Mouse (Mus musculus): ENCODE results near the gene Fbxl7.

DNA sequence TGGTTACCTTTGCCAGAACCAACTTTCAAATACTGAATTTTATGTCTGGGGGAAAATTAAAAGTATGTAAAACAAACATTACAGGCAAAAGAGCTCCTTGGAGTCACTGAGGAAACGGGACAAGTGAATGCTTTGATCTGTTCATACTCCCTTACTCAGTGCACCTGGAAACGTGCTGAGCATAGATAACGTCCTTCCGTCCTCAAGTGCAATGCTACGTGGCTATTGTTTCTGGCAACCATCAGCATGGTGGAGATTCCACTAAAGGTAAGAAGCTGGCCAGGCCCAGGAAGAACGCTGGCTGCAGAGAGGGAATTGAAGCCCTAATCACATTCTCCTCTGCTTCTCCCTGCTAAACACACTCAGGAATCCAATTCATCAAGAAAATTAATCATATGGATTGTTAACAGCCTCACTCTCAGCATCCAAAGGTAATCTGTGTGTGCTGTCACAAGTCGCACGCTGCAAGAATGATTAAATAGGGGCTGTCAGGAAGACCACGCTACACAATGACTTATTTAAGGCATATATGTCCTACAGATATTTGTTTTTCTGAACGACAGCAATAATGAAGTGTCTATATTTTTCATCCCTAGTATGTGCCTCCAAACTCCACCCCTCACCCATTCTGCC lies 206.8 kb downstream of the Fbxl7 start:
- no peak for TF ChIP-seq EP300 (IDR thresholded peaks at IDR 0.05; ENCODE audit: low read depth)
- TF ChIP-seq CTCF (IDR thresholded peaks at IDR 0.05; ENCODE audit: low read depth), result no peak

All from liver, embryonic 14.5 days (tissue).